Mouse (Mus musculus): ENCODE measurements around the gene Lrrd1.
"Not testable (repeated sequence)": the region's sequence is repeated elsewhere in the genome, so short reads cannot be mapped to it uniquely, and the experiment has no call there.

Lrrd1 gene

GRCm38 (mm10) chr5:3845026-3845425, at the start of gene Lrrd1:
TSS of gene Lrrd1 (plus strand) at chr5:3845173.
- no peak for DNase-seq

GRCm38 (mm10) chr5:3797101-3797500, 47.9 kb upstream of the Lrrd1 start:
- not testable (repeated sequence) for DNase-seq

GRCm38 (mm10) chr5:3798656-3799055, 46.3 kb upstream of the Lrrd1 start:
- DNase-seq, result not testable (repeated sequence)

- no peak for DNase-seq
Observed at GRCm38 (mm10) chr5:3800041-3800440, 44.9 kb upstream of the Lrrd1 start.

- no peak for DNase-seq
Observed at GRCm38 (mm10) chr5:3800881-3801280, 44.1 kb upstream of the Lrrd1 start.

- no peak for DNase-seq
Observed at GRCm38 (mm10) chr5:3801672-3802432, 43.1 kb upstream of the Lrrd1 start.

GRCm38 (mm10) chr5:3802433-3803291, 42.3 kb upstream of the Lrrd1 start, which contains the start of the genes Ankib1 and Krit1:
TSS of gene Ankib1 (minus strand) at chr5:3802925.
TSS of gene Krit1 (plus strand) at chr5:3803184.
- peak; percentile 88 to 91 for DNase-seq

- DNase-seq, result no peak
Observed at GRCm38 (mm10) chr5:3803292-3804165, 41.4 kb upstream of the Lrrd1 start.

GRCm38 (mm10) chr5:3808472-3808871, 36.5 kb upstream of the Lrrd1 start:
- no peak for DNase-seq

- DNase-seq, result no peak
Observed at GRCm38 (mm10) chr5:3834107-3834506, 10.9 kb upstream of the Lrrd1 start.

- no peak for DNase-seq
Observed at GRCm38 (mm10) chr5:3870161-3870560, 25.2 kb downstream of the Lrrd1 start.

- DNase-seq, result no peak
Observed at GRCm38 (mm10) chr5:3872348-3872747, 27.4 kb downstream of the Lrrd1 start.

- no peak for DNase-seq
Observed at GRCm38 (mm10) chr5:3873485-3873884, 28.5 kb downstream of the Lrrd1 start.

- DNase-seq, result not testable (repeated sequence)
Observed at GRCm38 (mm10) chr5:3886862-3887261, 41.9 kb downstream of the Lrrd1 start.

GRCm38 (mm10) chr5:3889201-3889600, 44.2 kb downstream of the Lrrd1 start:
- DNase-seq, result no peak

- peak; percentile 34 to 36 for DNase-seq
Observed at GRCm38 (mm10) chr5:3893459-3894293, 48.7 kb downstream of the Lrrd1 start, which contains the start of gene Mterf1a. TSS of gene Mterf1a (minus strand) at chr5:3893933.

- DNase-seq, result not testable (repeated sequence)
Observed at GRCm38 (mm10) chr5:3894294-3894619, 49.3 kb downstream of the Lrrd1 start.

GRCm38 (mm10) chr5:3905471-3905870, 60.5 kb downstream of the Lrrd1 start:
- no peak for DNase-seq

Measured in lung, adult 18-20 months (tissue).